Mouse (Mus musculus) neural tube, embryonic 12.5 days (tissue): Measurements from ENCODE around the gene Cdca7l. TPM values are rescaled to one million over a fixed set of nuclear protein-coding genes. Genes with fewer than 3 reads are reported as not detected.
"Not testable (repeated sequence)": the region's sequence is repeated elsewhere in the genome, so short reads cannot be mapped to it uniquely, and the experiment has no call there.

ENCODE experiments used
- ATAC-seq: fragments of 200-750 bp; cut with Nextera tagmentation; 2 replicates; pipeline ENCODE4 v1.8.0; 2017; ENCODE audit warnings: low read depth, mild to moderate bottlenecking, moderate TSS enrichment, moderate library complexity; ENCODE audit not compliant: low FRiP score
- H3K27ac ChIP-seq: fragments of 300-500 bp; sonication (generic); 2 replicates; pipeline ENCODE4 v1.5.1; 2016
- H3K27me3 ChIP-seq: fragments of 300-500 bp; sonication (generic); replicated peaks from 2 replicates; pipeline ENCODE4 v1.6.1; 2016; ENCODE audit warnings: mild to moderate bottlenecking
- H3K36me3 ChIP-seq: fragments of 300-500 bp; sonication (generic); 2 replicates; pipeline ENCODE4 v1.6.1; 2016; ENCODE audit warnings: mild to moderate bottlenecking
- H3K4me1 ChIP-seq: fragments of 300-500 bp; sonication (generic); 2 replicates; pipeline ENCODE4 v1.6.1; 2016
- H3K4me2 ChIP-seq: fragments of 300-500 bp; sonication (generic); replicated peaks from 2 replicates; pipeline ENCODE4 v1.6.1; 2016; ENCODE audit warnings: mild to moderate bottlenecking
- H3K4me3 ChIP-seq: fragments of 300-500 bp; sonication (generic); 2 replicates; pipeline ENCODE4 v1.5.1; 2016
- H3K9ac ChIP-seq: fragments of 300-500 bp; sonication (generic); 2 replicates; pipeline ENCODE4 v1.6.1; 2016; ENCODE audit warnings: mild to moderate bottlenecking
- H3K9me3 ChIP-seq: fragments of 300-500 bp; sonication (generic); 2 replicates; pipeline ENCODE4 v1.6.1; 2016; ENCODE audit warnings: mild to moderate bottlenecking
- WGBS: fragments of 180-500 bp; shearing (Covaris S2); methylation state at CpG from one replicate; pipeline ENCODE4 v1.1.7; 2016; 5-methylcytosine and 5-hydroxymethylcytosine counted together
- polyA plus RNA-seq: library from polyadenylated mRNA; unstranded; fragments of >200 nt; fragmentation: Nextera tagmentation; extraction: Ambion mirVana; gene quantifications from 2 replicates; pipeline ENCODE4 v1.2.1, GENCODE M21; 2016

Gene Cdca7l
- 9.3 and 12.9 TPM in 2 replicates for polyA plus RNA-seq

- not testable (repeated sequence) for H3K9ac ChIP-seq, H3K9me3 ChIP-seq, H3K27ac ChIP-seq, ATAC-seq, H3K4me2 ChIP-seq, H3K36me3 ChIP-seq, H3K4me3 ChIP-seq
- H3K4me1 ChIP-seq = peaks cover 26% of the 10 kb centered on the region
- WGBS = 83% methylated on average over 1 of the region's 6 CpGs
- H3K27me3 ChIP-seq = peaks cover 19% of the 10 kb centered on the region
Measured at GRCm38 (mm10) chr12:117803989-117804388, at the start of gene Cdca7l. Gene Cdca7l, plus strand, starts transcription at chr12:117804289.

GRCm38 (mm10) chr12:117756010-117756409, 48.1 kb upstream of the Cdca7l start:
- Histone ChIP-seq H3K27me3 (no peaks in the 10 kb centered on the region), H3K4me1 (peaks cover 11% of the 10 kb centered on the region), H3K9me3 (no peaks in the 10 kb centered on the region), H3K36me3 (peaks cover 6% of the 10 kb centered on the region; the same call in 1 of the 2 replicates), H3K9ac (no peak overlapping the region), H3K27ac (no peak overlapping the region), H3K4me2 (no peak overlapping the region), H3K4me3 (no peak overlapping the region)
- WGBS = 70% methylated on average over 7 of the region's 7 CpGs
- ATAC-seq = no peak

GRCm38 (mm10) chr12:117760373-117760772, 43.7 kb upstream of the Cdca7l start:
- H3K4me2 ChIP-seq = no peak overlapping the region
- H3K27me3 ChIP-seq = no peaks in the 10 kb centered on the region
- H3K9ac ChIP-seq = no peak overlapping the region
- peaks cover 6% of the 10 kb centered on the region; the same call in 1 of the 2 replicates for H3K36me3 ChIP-seq
- H3K27ac ChIP-seq = no peak overlapping the region
- H3K4me1 ChIP-seq = no peaks in the 10 kb centered on the region
- H3K9me3 ChIP-seq = no peaks in the 10 kb centered on the region
- H3K4me3 ChIP-seq = no peak overlapping the region
- WGBS = 89% methylated on average over 5 of the region's 5 CpGs
- ATAC-seq = no peak

GRCm38 (mm10) chr12:117760846-117761245, 43.2 kb upstream of the Cdca7l start:
- Histone ChIP-seq H3K9ac (no peak overlapping the region), H3K4me2 (no peak overlapping the region), H3K27me3 (no peaks in the 10 kb centered on the region), H3K27ac (no peak overlapping the region), H3K4me1 (no peaks in the 10 kb centered on the region), H3K4me3 (no peak overlapping the region), H3K36me3 (peaks cover 2% of the 10 kb centered on the region; the same call in 1 of the 2 replicates), H3K9me3 (no peaks in the 10 kb centered on the region)
- no peak for ATAC-seq

GRCm38 (mm10) chr12:117761698-117762097, 42.4 kb upstream of the Cdca7l start:
- no peak overlapping the region for H3K9ac ChIP-seq
- H3K27me3 ChIP-seq = no peaks in the 10 kb centered on the region
- no peak overlapping the region for H3K4me2 ChIP-seq
- no peaks in the 10 kb centered on the region for H3K9me3 ChIP-seq
- no peak for ATAC-seq
- H3K36me3 ChIP-seq = no peaks in the 10 kb centered on the region; the same call in 1 of the 2 replicates
- WGBS = 46% methylated on average over 1 of the region's 1 CpGs
- H3K27ac ChIP-seq = no peak overlapping the region
- H3K4me3 ChIP-seq = no peak overlapping the region
- H3K4me1 ChIP-seq = no peaks in the 10 kb centered on the region

GRCm38 (mm10) chr12:117763247-117763646, 40.8 kb upstream of the Cdca7l start:
- no peak for ATAC-seq
- Histone ChIP-seq H3K27me3 (no peaks in the 10 kb centered on the region), H3K4me2 (no peak overlapping the region), H3K4me1 (no peaks in the 10 kb centered on the region), H3K9ac (no peak overlapping the region), H3K4me3 (no peak overlapping the region), H3K9me3 (no peaks in the 10 kb centered on the region), H3K36me3 (no peaks in the 10 kb centered on the region), H3K27ac (no peak overlapping the region)
- 63% methylated on average over 3 of the region's 3 CpGs for WGBS

- Histone ChIP-seq H3K4me2 (no peak overlapping the region), H3K9me3 (no peaks in the 10 kb centered on the region), H3K9ac (no peak overlapping the region), H3K36me3 (no peaks in the 10 kb centered on the region), H3K27ac (no peak overlapping the region), H3K4me1 (no peaks in the 10 kb centered on the region), H3K27me3 (no peaks in the 10 kb centered on the region), H3K4me3 (no peak overlapping the region)
- no peak for ATAC-seq
- WGBS = 9% methylated on average over 7 of the region's 7 CpGs
Measured at GRCm38 (mm10) chr12:117764839-117765238, 39.2 kb upstream of the Cdca7l start.

GRCm38 (mm10) chr12:117769113-117769512, 35.0 kb upstream of the Cdca7l start:
- no peak overlapping the region for H3K4me3 ChIP-seq
- peaks cover 3% of the 10 kb centered on the region; the same call in 1 of the 2 replicates for H3K27me3 ChIP-seq
- H3K27ac ChIP-seq = no peak overlapping the region
- no peak overlapping the region for H3K4me2 ChIP-seq
- 15% methylated on average over 5 of the region's 5 CpGs for WGBS
- H3K9ac ChIP-seq = no peak overlapping the region
- no peaks in the 10 kb centered on the region for H3K36me3 ChIP-seq
- no peaks in the 10 kb centered on the region for H3K4me1 ChIP-seq
- no peak for ATAC-seq
- no peaks in the 10 kb centered on the region for H3K9me3 ChIP-seq

- H3K4me1 ChIP-seq = no peaks in the 10 kb centered on the region
- no peak overlapping the region for H3K9ac ChIP-seq
- H3K27ac ChIP-seq = no peak overlapping the region
- ATAC-seq = no peak
- peaks cover 3% of the 10 kb centered on the region; the same call in 1 of the 2 replicates for H3K27me3 ChIP-seq
- H3K9me3 ChIP-seq = no peaks in the 10 kb centered on the region
- WGBS = 20% methylated on average over 2 of the region's 2 CpGs
- H3K36me3 ChIP-seq = no peaks in the 10 kb centered on the region
- no peak overlapping the region for H3K4me2 ChIP-seq
- no peak overlapping the region for H3K4me3 ChIP-seq
Measured at GRCm38 (mm10) chr12:117770211-117770610, 33.9 kb upstream of the Cdca7l start.

- H3K9ac ChIP-seq = no peak overlapping the region
- H3K27me3 ChIP-seq = peaks cover 3% of the 10 kb centered on the region; the same call in 1 of the 2 replicates
- H3K4me3 ChIP-seq = no peak overlapping the region
- no peaks in the 10 kb centered on the region for H3K9me3 ChIP-seq
- H3K4me1 ChIP-seq = no peaks in the 10 kb centered on the region
- no peak overlapping the region for H3K4me2 ChIP-seq
- no peaks in the 10 kb centered on the region for H3K36me3 ChIP-seq
- no peak overlapping the region for H3K27ac ChIP-seq
- no peak for ATAC-seq
- 82% methylated on average over 4 of the region's 4 CpGs for WGBS
Measured at GRCm38 (mm10) chr12:117771156-117771555, 32.9 kb upstream of the Cdca7l start.

- Histone ChIP-seq H3K4me2 (no peak overlapping the region), H3K27me3 (peaks cover 3% of the 10 kb centered on the region; the same call in 1 of the 2 replicates), H3K4me3 (no peak overlapping the region), H3K9me3 (no peaks in the 10 kb centered on the region), H3K4me1 (no peaks in the 10 kb centered on the region), H3K9ac (no peak overlapping the region), H3K27ac (no peak overlapping the region), H3K36me3 (no peaks in the 10 kb centered on the region)
- ATAC-seq = peak; percentile 55; the same call in 1 of the 2 replicates
- 3% methylated on average over 2 of the region's 2 CpGs for WGBS
Measured at GRCm38 (mm10) chr12:117772638-117773037, 31.5 kb upstream of the Cdca7l start.

- Histone ChIP-seq H3K4me3 (no peak overlapping the region), H3K4me1 (no peaks in the 10 kb centered on the region), H3K9me3 (no peaks in the 10 kb centered on the region), H3K4me2 (no peak overlapping the region), H3K36me3 (no peaks in the 10 kb centered on the region), H3K27me3 (0 out of 2 replicates have a peak, but pooled peaks cover 2% of the 10 kb centered on the region), H3K27ac (no peak overlapping the region), H3K9ac (no peak overlapping the region)
- WGBS = 76% methylated on average over 5 of the region's 5 CpGs
- no peak for ATAC-seq
Measured at GRCm38 (mm10) chr12:117776841-117777240, 27.2 kb upstream of the Cdca7l start.

- Histone ChIP-seq H3K4me2 (no peak overlapping the region), H3K9me3 (no peaks in the 10 kb centered on the region), H3K9ac (no peak overlapping the region), H3K27me3 (0 out of 2 replicates have a peak, but pooled peaks cover 2% of the 10 kb centered on the region), H3K4me1 (no peaks in the 10 kb centered on the region), H3K36me3 (no peaks in the 10 kb centered on the region), H3K27ac (no peak overlapping the region), H3K4me3 (no peak overlapping the region)
- 57% methylated on average over 2 of the region's 2 CpGs for WGBS
- no peak for ATAC-seq
Measured at GRCm38 (mm10) chr12:117781360-117781759, 22.7 kb upstream of the Cdca7l start.
